Mouse (Mus musculus) neural tube, embryonic 14.5 days (tissue): ENCODE measurements around the gene Hsdl2. TPM values are rescaled to one million over a fixed set of nuclear protein-coding genes. Genes with fewer than 3 reads are reported as not detected.

ENCODE experiments used
- polyA plus RNA-seq: library from polyadenylated mRNA; unstranded; fragments of >200 nt; fragmentation: Nextera tagmentation; extraction: Ambion mirVana; gene quantifications from 2 replicates; pipeline ENCODE4 v1.2.1, GENCODE M21; 2014

Hsdl2 gene
- polyA plus RNA-seq, 1 experiment from 2014 or later, result 39.5 TPM

Other genes with a start within 250 kb of the Hsdl2 start
- 1.3 and 1.4 TPM in 2 replicates for gene Susd1, start 142.9 kb upstream of the Hsdl2 start, polyA plus RNA-seq
- 19.9 and 34.0 TPM in 2 replicates for gene Ptbp3, start 32.2 kb upstream of the Hsdl2 start, polyA plus RNA-seq
- 59.8 and 64.6 TPM in 2 replicates for gene E130308A19Rik, start 44.6 kb downstream of the Hsdl2 start, polyA plus RNA-seq
- gene Inip, start 220.0 kb downstream of the Hsdl2 start, polyA plus RNA-seq, result 53.5 and 60.6 TPM in 2 replicates
- 18.9 and 20.5 TPM in 2 replicates for gene Snx30, start 224.3 kb downstream of the Hsdl2 start, polyA plus RNA-seq